Mouse (Mus musculus) intestine, embryonic 15.5 days (tissue): ENCODE measurements around the gene Parp16. TPM values are rescaled to one million over a fixed set of nuclear protein-coding genes. Genes with fewer than 3 reads are reported as not detected.
A peak's percentile ranks its signal among the peaks of the same experiment; 100 is the strongest.
"Not testable (repeated sequence)": the region's sequence is repeated elsewhere in the genome, so short reads cannot be mapped to it uniquely, and the experiment has no call there.

Source experiments
- ATAC-seq: fragments of 200-750 bp; cut with Nextera tagmentation; 2 replicates; pipeline ENCODE4 v1.8.0; 2017; ENCODE audit warnings: moderate TSS enrichment, moderate library complexity
- H3K27ac ChIP-seq: fragments of 300-500 bp; sonication (generic); 2 replicates; pipeline ENCODE4 v1.5.1; 2015; ENCODE audit warnings: mild to moderate bottlenecking, inconsistent platforms
- H3K27me3 ChIP-seq: fragments of 300-500 bp; sonication (generic); replicated peaks from 2 replicates; pipeline ENCODE4 v1.6.1; 2015; ENCODE audit warnings: inconsistent platforms
- H3K36me3 ChIP-seq: fragments of 300-500 bp; sonication (generic); 2 replicates; pipeline ENCODE4 v1.6.1; 2015; ENCODE audit warnings: inconsistent platforms
- H3K4me1 ChIP-seq: fragments of 300-500 bp; sonication (generic); replicated peaks from 2 replicates; pipeline ENCODE4 v1.6.1; 2015; ENCODE audit warnings: inconsistent platforms
- H3K4me2 ChIP-seq: fragments of 300-500 bp; sonication (generic); replicated peaks from 2 replicates; pipeline ENCODE4 v1.6.1; 2015; ENCODE audit warnings: mild to moderate bottlenecking, inconsistent platforms
- H3K4me3 ChIP-seq: fragments of 300-500 bp; sonication (generic); replicated peaks from 2 replicates; pipeline ENCODE4 v1.5.1; 2015; ENCODE audit warnings: inconsistent platforms
- H3K9ac ChIP-seq: fragments of 300-500 bp; sonication (generic); 2 replicates; pipeline ENCODE4 v1.6.1; 2015; ENCODE audit warnings: inconsistent platforms
- H3K9me3 ChIP-seq: fragments of 300-500 bp; sonication (generic); 2 replicates; pipeline ENCODE4 v1.6.1; 2016; ENCODE audit warnings: inconsistent platforms
- WGBS: fragments of 180-500 bp; shearing (Covaris S2); methylation state at CpG from one replicate; pipeline ENCODE4 v1.1.7; 2015; 5-methylcytosine and 5-hydroxymethylcytosine counted together
- polyA plus RNA-seq: library from polyadenylated mRNA; unstranded; fragments of >200 nt; fragmentation: Nextera tagmentation; extraction: Ambion mirVana; gene quantifications from 2 replicates; pipeline ENCODE4 v1.2.1, GENCODE M21; 2015

Gene Parp16
- polyA plus RNA-seq, 1 experiment from 2014 or later = 9.4 TPM

DNA sequence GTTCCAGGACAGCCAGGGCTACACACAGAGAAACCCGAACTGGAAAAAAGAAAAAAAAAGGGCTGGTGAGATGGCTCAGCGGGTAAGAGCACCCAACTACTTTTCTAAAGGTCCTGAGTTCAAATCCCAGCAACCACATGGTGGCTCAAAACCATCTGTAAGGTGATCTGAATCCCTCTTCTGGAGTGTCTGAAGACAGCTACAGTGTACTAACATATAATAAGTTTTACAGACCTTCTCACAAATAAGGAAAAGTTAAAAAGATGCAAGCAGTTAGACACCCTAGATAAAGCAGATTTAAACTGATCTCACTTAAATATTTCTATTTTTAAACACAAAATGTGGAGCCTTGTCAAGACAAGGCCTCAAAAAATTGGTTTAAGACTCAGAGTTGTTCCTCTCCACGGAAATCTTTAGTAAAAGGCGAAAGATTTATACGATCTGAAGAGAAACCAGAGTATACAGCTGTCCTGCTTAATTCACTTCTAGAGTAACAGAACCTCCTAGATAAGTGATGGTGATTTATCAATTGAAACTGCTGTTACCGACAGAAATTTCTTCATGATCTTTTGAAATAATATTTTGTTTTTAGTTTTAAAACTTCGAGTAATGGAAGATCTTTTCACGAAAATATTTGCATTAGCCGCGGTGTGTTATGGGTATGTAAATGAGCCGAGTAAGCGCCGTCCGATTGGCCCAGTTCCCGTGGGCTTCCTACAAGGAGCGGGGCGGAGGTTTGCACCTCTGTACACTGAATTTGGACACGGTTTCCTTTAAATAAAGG is 6.4 kb downstream of the Parp16 start:
- no peaks in the 10 kb centered on the region for H3K9me3 ChIP-seq

DNA sequence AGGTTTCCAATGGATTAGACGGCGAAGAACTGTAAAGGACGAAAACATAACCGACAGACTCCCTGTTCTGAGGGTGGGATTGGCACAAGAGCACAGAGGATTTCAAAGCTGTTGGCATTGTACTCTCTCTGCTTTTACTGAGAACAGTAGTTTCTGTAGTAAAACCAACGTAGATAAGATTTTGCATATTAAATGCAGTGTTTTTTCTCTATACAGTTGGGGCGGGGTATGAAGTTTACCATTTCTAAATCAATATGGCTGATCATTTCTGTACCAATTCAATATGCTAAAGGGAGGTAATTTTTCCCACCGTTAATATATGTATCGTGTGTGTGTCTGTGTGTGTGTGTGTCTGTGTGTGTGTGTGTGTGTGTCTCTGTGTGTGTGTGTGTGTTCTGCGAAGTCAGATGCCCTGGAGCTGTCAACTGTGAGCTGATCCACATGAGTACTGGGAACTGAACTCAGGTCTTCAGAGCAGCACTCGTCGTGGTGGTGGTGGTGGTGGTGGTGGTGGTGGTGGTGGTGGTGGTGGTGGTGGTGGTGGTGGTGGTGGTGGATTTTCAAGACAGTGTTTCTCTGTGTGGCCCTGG is 7.1 kb downstream of the Parp16 start:
- H3K9ac ChIP-seq = peak overlapping the region; percentile 54
- ATAC-seq = peak; percentile 9; the same call in 1 of the 2 replicates

More for the DNA sequence above, 6.4 kb downstream of the Parp16 start:
- H3K4me1 ChIP-seq = peaks cover 4% of the 10 kb centered on the region; the same call in 1 of the 2 replicates
- no peaks in the 10 kb centered on the region for H3K36me3 ChIP-seq
- WGBS = under 1% methylated on average over 18 of the region's 18 CpGs
- peak overlapping the region; percentile 54 for H3K9ac ChIP-seq
- peak; percentile 93 for ATAC-seq
- peak overlapping the region; percentile 37 for H3K4me3 ChIP-seq
- peak overlapping the region; percentile 79 for H3K27ac ChIP-seq
- peak overlapping the region; percentile 70 for H3K4me2 ChIP-seq
- H3K27me3 ChIP-seq = no peaks in the 10 kb centered on the region

DNA sequence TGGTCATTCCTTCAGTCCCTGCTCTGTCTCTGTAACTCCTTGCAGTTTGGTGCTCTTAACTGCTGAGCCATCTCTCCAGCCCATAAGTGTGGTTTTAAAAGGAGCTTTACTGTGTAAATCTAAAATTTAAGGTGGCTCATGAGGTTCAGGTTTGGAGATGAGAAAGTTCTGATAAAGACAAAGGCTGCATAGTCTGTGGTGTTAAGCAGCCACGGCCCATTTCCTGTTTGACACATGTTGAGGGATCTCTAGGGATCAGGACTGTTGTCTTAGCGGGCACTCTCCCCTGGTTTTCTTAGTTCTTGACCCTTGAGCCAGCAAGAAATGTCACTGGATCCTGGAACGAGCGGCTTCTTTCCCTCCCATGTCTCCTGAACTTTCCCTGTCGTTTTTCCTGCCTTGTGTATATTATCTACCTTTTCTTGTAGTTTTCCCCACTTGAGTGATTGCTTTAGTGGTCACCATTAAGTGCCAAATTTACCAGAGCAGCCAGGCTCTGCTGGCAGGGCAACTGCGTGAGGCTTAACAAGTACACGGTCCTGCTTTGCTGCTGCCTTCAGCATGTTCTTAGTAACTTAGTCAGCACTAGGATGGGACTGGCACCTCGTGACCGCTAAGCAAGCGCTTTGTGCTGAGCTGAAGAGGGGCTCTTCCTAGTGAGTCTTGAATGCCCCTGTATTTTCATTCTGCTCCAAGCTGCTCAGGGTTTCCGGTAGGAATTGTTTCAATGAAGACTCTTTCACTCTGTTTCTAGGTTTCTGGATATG is 10.1 kb downstream of the Parp16 start:
- Histone ChIP-seq H3K4me2 (no peak overlapping the region), H3K4me3 (no peak overlapping the region), H3K9ac (no peak overlapping the region), H3K27ac (no peak overlapping the region), H3K27me3 (no peaks in the 10 kb centered on the region), H3K4me1 (no peaks in the 10 kb centered on the region), H3K36me3 (no peaks in the 10 kb centered on the region), H3K9me3 (no peaks in the 10 kb centered on the region)
- no peak for ATAC-seq
- 63% methylated on average over 11 of the region's 11 CpGs for WGBS

More for the DNA sequence above, 7.1 kb downstream of the Parp16 start:
- H3K4me1 ChIP-seq = peaks cover under 1% of the 10 kb centered on the region; the same call in 1 of the 2 replicates
- peak overlapping the region; percentile 79 for H3K27ac ChIP-seq
- H3K9me3 ChIP-seq = no peaks in the 10 kb centered on the region
- H3K27me3 ChIP-seq = no peaks in the 10 kb centered on the region
- whole genome bisulfite sequencing = 26% methylated on average over 11 of the region's 11 CpGs
- H3K4me3 ChIP-seq = peak overlapping the region; percentile 37
- H3K4me2 ChIP-seq = peak overlapping the region; percentile 70
- H3K36me3 ChIP-seq = no peaks in the 10 kb centered on the region

DNA sequence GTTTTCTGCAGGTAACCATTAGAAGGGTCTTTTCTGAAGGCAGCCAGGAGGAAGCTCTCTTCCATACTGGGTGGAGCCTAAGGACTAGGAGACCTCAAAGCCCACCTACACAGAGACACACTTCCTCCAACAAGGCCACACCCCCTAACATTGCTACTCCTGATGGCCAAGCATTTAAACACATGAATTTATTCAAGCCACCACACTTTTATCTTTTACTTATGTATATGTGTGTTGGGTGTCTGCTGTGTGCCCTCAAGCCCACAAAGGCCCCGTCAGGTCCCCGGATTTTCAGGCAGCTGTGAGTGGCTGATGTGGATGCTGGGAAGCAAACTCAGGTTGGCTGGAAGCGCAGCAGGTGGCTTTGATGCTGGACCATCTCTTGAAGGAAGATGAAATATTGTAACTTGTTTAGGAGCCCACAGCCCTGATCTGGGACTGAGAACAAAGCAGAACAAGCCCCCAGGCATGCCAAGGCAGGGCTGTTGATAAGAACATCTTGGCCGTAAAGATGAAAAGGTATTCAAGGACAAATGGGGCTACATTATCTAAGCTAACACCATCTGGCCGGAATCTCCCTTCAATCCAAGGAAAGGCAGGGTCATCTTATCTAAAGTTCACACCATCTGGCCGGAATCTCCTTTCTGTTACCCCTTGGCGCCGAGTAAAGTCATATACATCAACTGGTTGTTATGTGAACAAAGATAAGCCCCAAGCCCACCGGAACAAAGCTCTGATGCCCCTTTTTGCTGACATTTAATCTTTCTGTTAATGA is 12.1 kb downstream of the Parp16 start:
- H3K4me2 ChIP-seq, H3K36me3 ChIP-seq, ATAC-seq, H3K9me3 ChIP-seq, H3K27ac ChIP-seq, H3K27me3 ChIP-seq, H3K4me3 ChIP-seq, H3K9ac ChIP-seq, H3K4me1 ChIP-seq: not testable (repeated sequence)
- WGBS = 91% methylated on average over 9 of the region's 9 CpGs

DNA sequence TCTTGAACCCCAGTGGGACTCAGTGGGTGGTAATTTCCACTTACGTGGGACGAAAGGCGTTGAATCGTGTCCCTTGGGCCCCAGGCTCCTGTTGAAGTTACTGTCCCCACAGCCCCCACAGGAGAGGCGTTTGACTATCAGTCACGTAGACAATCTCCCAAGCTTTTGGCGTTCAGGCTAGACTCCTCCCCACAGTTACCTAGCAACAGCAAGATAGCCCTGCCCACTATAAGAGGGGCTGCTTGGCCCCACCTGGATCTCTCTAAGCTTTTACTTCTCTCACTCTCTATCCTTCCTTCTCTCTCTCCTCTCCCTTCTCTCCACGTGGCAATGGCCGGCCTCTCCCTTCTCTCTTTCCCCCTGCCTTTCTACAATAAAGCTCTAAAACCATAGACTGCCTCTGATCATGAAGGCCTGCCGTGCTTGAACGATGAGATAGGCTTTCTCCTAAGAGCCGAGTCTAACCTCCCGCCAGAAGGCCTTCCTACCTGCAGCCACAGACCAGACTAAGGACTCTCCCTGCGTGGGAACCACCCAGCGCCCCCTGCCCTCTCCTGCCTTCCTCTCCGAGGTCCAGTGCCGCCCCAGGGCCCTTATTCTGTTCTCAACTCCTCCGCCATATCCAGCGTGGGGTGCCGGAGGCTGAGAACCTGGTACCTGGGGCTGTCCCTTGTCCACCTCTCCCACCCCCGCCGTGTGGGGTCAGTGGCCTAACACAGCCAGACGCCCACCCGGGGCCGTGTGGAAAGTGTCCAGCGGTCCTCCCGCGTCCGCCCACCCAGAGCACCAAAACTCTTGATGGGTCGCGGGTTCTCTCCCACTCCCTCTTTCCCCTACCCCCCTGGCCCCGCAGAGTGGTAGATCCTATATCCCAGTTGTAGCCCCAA is 13.4 kb downstream of the Parp16 start:
- H3K4me1 ChIP-seq = no peaks in the 10 kb centered on the region
- no peaks in the 10 kb centered on the region for H3K9me3 ChIP-seq
- no peak overlapping the region for H3K4me3 ChIP-seq
- H3K27ac ChIP-seq = no peak overlapping the region
- no peaks in the 10 kb centered on the region for H3K36me3 ChIP-seq
- ATAC-seq = no peak
- H3K4me2 ChIP-seq = no peak overlapping the region
- H3K27me3 ChIP-seq = no peaks in the 10 kb centered on the region
- WGBS = 90% methylated on average over 32 of the region's 32 CpGs
- no peak overlapping the region for H3K9ac ChIP-seq

DNA sequence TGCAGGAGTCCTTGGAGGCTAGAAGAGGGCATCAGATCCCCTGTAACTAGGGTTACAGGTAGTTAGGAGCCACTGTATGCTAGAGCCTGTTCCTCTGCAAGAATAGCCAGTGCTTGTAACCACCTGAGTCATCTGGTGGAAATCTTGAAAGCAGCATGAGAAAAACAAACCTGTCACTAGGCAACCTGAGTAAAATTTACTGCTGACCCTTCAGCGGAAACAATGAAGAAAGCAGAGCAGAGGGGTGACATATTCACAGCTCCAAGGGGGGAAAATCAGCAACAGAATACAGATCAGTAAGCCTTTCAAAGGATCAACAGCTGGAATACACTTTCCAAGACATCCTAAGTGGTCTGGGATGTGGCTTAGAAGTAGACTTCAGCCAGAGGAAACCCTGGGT is 16.4 kb downstream of the Parp16 start:
- H3K9me3 ChIP-seq = no peaks in the 10 kb centered on the region
- H3K9ac ChIP-seq = no peak overlapping the region
- H3K36me3 ChIP-seq = no peaks in the 10 kb centered on the region
- 33% methylated on average over 1 of the region's 1 CpGs for WGBS
- H3K27ac ChIP-seq = no peak overlapping the region
- H3K4me1 ChIP-seq = 0 out of 2 replicates have a peak, but pooled peaks cover 4% of the 10 kb centered on the region
- H3K4me3 ChIP-seq = no peak overlapping the region
- H3K27me3 ChIP-seq = no peaks in the 10 kb centered on the region
- no peak for ATAC-seq
- H3K4me2 ChIP-seq = no peak overlapping the region

DNA sequence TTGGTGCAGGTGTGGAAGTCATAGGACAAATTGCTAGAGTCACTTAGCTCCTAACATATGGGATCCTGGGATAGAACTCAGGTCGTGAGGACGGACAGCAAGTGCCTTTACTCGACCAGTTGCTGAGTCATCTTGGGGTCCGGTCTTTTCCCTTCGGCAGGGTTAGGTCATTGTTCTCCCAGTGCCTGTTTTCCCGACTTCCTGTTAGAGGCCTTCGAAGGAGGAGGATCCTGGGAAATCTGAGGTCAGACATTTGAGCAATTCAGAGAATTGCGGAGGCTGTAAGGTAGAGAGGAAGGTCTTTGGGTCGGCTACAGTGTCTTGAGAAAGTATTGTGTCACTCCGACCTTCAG is 19.2 kb downstream of the Parp16 start:
- H3K4me2 ChIP-seq = peak overlapping the region; percentile 88
- H3K36me3 ChIP-seq = no peaks in the 10 kb centered on the region
- peak; percentile 44 for ATAC-seq
- no peaks in the 10 kb centered on the region for H3K9me3 ChIP-seq
- 16% methylated on average over 10 of the region's 10 CpGs for WGBS
- H3K9ac ChIP-seq = peak overlapping the region; percentile 72; the same call in 1 of the 2 replicates
- peak overlapping the region; percentile 97 for H3K27ac ChIP-seq
- H3K4me3 ChIP-seq = peak overlapping the region; percentile 57
- H3K4me1 ChIP-seq = peaks cover 8% of the 10 kb centered on the region; the same call in 1 of the 2 replicates
- no peaks in the 10 kb centered on the region for H3K27me3 ChIP-seq

DNA sequence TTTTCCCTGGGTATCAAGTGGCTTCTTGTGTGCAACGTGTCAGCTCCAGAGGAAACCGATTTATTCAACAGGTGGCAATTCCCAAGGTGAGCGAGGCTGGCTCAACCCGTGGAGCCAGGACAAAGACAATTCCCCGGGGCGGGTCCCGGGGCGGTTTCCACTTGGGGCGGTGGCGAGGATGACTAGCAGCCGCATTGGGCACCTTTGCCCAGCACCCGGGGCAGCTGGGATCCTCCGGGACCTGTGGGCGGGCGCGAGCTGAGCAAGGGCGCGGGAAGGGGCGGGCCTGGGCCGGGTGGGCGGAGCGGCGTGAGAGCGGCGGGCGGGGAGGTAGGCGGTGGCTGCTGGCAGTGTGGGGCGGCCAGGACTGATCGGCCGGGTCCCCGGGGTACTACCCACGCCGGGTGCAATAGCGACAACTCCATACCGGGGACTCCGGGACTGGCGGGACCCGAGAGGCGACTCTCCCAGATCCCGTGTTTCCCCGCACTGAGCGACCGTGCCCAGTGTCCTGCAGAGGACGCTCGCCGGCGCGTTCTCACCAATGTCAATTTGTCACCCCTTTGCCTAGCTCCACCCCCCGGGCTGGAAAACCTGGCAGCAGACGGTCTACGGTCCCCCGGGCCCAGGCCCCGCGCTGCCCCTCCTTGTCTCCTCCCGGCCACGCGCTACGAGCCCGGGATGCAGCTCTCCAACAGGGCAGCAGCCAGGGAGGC is 19.8 kb downstream of the Parp16 start:
- Histone ChIP-seq H3K27ac (peak overlapping the region; percentile 97), H3K36me3 (no peaks in the 10 kb centered on the region), H3K4me1 (peaks cover 8% of the 10 kb centered on the region; the same call in 1 of the 2 replicates), H3K9ac (peak overlapping the region; percentile 72), H3K4me3 (peak overlapping the region; percentile 57), H3K4me2 (peak overlapping the region; percentile 88), H3K27me3 (no peaks in the 10 kb centered on the region), H3K9me3 (no peaks in the 10 kb centered on the region)
- peak; percentile 95 for ATAC-seq
- under 1% methylated on average over 59 of the region's 59 CpGs for WGBS

DNA sequence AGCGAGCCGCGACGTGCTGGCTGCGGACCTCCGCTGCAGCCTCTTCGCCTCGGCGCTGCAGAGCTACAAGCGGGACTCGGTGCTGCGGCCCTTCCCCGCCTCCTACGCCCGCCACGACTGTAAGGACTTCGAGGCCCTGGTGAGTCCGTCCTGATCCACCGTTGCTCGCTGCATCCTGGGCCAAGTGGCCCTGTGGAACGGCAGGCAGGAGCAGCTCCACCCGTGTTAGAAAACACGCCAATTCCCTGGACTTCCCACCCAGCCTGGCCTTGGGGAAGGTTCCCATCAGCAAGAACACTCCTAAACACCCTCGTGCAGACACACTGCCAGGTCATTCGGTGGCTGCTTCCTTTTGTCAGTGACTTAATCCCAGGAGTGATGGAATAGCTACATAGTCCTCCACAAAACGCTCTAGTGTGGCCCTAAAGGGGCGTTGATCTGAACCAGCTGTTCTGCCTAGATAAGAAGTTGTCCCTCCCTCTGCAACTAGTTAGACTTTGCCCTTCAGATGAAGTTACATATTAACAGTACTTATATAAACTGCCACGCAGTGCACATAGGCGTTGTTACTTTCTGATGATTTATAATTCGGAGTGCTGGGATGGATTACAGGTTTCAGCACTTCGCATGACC is 20.5 kb downstream of the Parp16 start:
- Histone ChIP-seq H3K4me2 (peak overlapping the region; percentile 88), H3K9me3 (no peaks in the 10 kb centered on the region), H3K4me1 (peaks cover 8% of the 10 kb centered on the region; the same call in 1 of the 2 replicates), H3K27ac (peak overlapping the region; percentile 97), H3K27me3 (no peaks in the 10 kb centered on the region), H3K9ac (peak overlapping the region; percentile 72), H3K36me3 (no peaks in the 10 kb centered on the region), H3K4me3 (peak overlapping the region; percentile 57)
- 3% methylated on average over 31 of the region's 31 CpGs for WGBS
- peak; percentile 80 for ATAC-seq

DNA sequence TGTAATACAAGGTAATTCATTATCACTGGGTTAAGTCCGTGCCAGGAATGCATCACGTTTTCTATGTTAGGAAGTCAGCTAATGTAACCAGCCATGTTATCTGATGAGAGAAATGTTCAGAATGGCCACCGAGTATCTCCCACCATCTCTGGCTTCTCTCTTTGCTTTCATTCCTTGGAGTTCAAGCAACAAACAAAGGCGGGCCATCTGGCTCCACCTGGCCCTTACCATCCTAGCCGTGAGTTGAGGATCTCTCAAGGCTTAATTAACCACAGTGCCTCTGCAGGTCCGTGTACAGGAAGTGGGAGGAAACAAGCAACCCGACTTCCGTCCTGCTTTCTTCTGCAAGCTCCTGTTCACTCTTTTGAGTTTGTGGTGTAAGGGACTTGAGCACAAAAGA is 21.8 kb downstream of the Parp16 start:
- 39% methylated on average over 8 of the region's 8 CpGs for WGBS
- Histone ChIP-seq H3K4me2 (no peak overlapping the region; the same call in 1 of the 2 replicates), H3K9ac (no peak overlapping the region), H3K4me3 (no peak overlapping the region), H3K4me1 (peaks cover 8% of the 10 kb centered on the region; the same call in 1 of the 2 replicates), H3K36me3 (no peaks in the 10 kb centered on the region), H3K27me3 (no peaks in the 10 kb centered on the region), H3K9me3 (no peaks in the 10 kb centered on the region), H3K27ac (peak overlapping the region; percentile 41)
- ATAC-seq = no peak
